In genomic region chr16:91434119-91434518, GRCm38 (mm10) we compare ENCODE assay signal across 21 mouse cellular contexts. TPM values are rescaled to one million over a fixed set of nuclear protein-coding genes. Genes with fewer than 3 reads are reported as not detected.
"Had no signal": no experiment of that assay in that cellular context is flagged by ENCODE, and none has a peak within 500 bp of the region (broad histone marks: within the 10 kb centered on the region; RNA-seq: fewer than 3 reads in every experiment).

No protein-coding gene starts in this region.

- H3K9ac ChIP-seq: intestine, embryonic 15.5 days; limb, embryonic 15.5 days; lung, embryonic 14.5 days; neural tube, embryonic 15.5 days had no signal

- H3K27ac ChIP-seq: intestine, embryonic 15.5 days; layer of hippocampus, adult 2 months; left cerebral cortex, adult 2 months; limb, embryonic 15.5 days; neural tube, embryonic 15.5 days; stomach, postnatal 0 days had no signal

- H3K27me3 ChIP-seq: intestine, embryonic 15.5 days; limb, embryonic 15.5 days; neural tube, embryonic 15.5 days had no signal

- H3K4me1 ChIP-seq: intestine, embryonic 15.5 days; neural tube, embryonic 15.5 days had no signal

- H3K4me3 ChIP-seq: intestine, embryonic 15.5 days; layer of hippocampus, adult 2 months; left cerebral cortex, adult 2 months; limb, embryonic 15.5 days; midbrain, embryonic 10.5 days; myocyte; neural tube, embryonic 15.5 days had no signal

- H3K4me2 ChIP-seq: intestine, embryonic 15.5 days; limb, embryonic 15.5 days; lung, embryonic 14.5 days; neural tube, embryonic 15.5 days had no signal

- H3K36me3 ChIP-seq: intestine, embryonic 15.5 days; limb, embryonic 15.5 days; midbrain, embryonic 10.5 days; neural tube, embryonic 15.5 days had no signal

- ATAC-seq: intestine, embryonic 15.5 days had no signal

- DNase-seq: kidney, adult 18-20 months; kidney, postnatal 10 days; kidney, postnatal 4 days; lung, postnatal 10 days; midbrain, embryonic 14.5 days; right cerebral cortex, adult 18-20 months; right cerebral cortex, postnatal 25 days had no signal

- H3K9me3 ChIP-seq: intestine, embryonic 15.5 days; limb, embryonic 15.5 days; midbrain, embryonic 10.5 days; neural tube, embryonic 15.5 days had no signal

RNA-seq across cellular contexts. Expression of gene Gm21970, which starts 42.6 kb away (rescaled TPM):
- total RNA-seq: layer of hippocampus, adult 2 months; layer of hippocampus, postnatal 14 days; left cerebral cortex, adult 2 months; left cerebral cortex, postnatal 14 days had no signal
- polyA plus RNA-seq: intestine, embryonic 15.5 days; kidney, embryonic 14.5 days; limb, embryonic 11.5 days; limb, embryonic 15.5 days; midbrain, embryonic 10.5 days; midbrain, embryonic 14.5 days; myocyte; neural tube, embryonic 11.5 days; neural tube, embryonic 15.5 days; stomach, postnatal 0 days had no signal
